Comparison of ENCODE assay signal across 9 mouse cellular contexts in the genomic region with DNA sequence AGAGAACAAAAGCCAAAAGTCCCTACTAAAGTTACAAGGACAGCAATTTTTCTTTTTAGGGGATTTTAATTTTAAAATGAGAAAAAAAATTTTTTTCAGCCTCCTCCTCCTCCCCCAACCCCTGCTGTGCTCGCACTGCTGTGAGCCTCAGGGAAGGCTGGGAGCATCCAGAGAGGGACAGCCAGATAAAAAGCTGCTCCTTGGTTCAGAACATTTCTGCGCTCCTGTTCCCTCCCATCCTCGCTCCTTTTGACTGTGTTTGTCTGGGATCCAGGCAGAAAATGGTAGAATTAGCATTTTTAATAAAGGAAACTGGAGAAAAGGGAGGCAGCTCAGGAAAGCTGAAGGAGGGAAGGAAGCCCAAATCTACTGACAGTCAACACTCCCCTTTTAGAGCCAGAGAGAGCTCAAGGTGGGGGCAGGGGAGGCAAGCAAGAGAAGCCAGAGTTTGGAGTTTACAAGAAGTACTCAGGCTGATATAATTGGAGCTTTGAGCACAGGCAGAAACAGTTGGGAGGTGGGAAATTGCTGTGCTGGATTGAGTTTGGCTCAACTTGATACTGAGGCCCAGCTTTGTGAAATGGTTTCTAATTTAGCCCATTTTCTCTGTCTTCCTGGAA.
DNase-seq lines count a peak whose midpoint lies in the region; ATAC-seq lines count a peak whose summit lies in the region.
"Had no signal": no experiment of that assay in that cellular context is flagged by ENCODE, and none has a peak within 500 bp of the region (broad histone marks: within the 10 kb centered on the region; RNA-seq: fewer than 3 reads in every experiment).

No protein-coding gene starts in this region.

- ATAC-seq in forebrain, embryonic 15.5 days (replicated peaks) = peak; percentile 92
- ATAC-seq in midbrain, embryonic 14.5 days (ENCODE audit: low FRiP score, low TSS enrichment) = 0 out of 2 replicates have a peak, but pooled peaks have one; percentile 43
- ATAC-seq in activated CD4-positive, CD25-positive, alpha-beta regulatory T cell, adult 4 months = no peak
- ATAC-seq in granulocyte monocyte progenitor cell, adult 5-6 weeks (replicated peaks; ENCODE audit: poor library complexity, severe bottlenecking) = no peak

- 5% methylated on average over 3 of the region's 3 CpGs for WGBS in forebrain, embryonic 15.5 days
- WGBS in midbrain, embryonic 14.5 days = 7% methylated on average over 3 of the region's 3 CpGs

- H3K4me2 ChIP-seq in forebrain, embryonic 15.5 days (replicated peaks) = 0 out of 2 replicates have a peak overlapping the region, but pooled peaks have one; percentile 3
- no peak overlapping the region for H3K4me2 ChIP-seq in midbrain, embryonic 14.5 days (ENCODE audit: low read length)

- no peak overlapping the region for H3K4me3 ChIP-seq in forebrain, embryonic 15.5 days
- no peak overlapping the region for H3K4me3 ChIP-seq in midbrain, embryonic 14.5 days (replicated peaks; ENCODE audit: low read depth, low read length)

- peak; percentile 17 for DNase-seq in embryo, embryonic 10 days (ENCODE audit: low spot score)
- peak; percentile 69 to 76 for DNase-seq in layer of hippocampus, adult 8-10 months (ENCODE audit: low spot score in 2 of 2)
- DNase-seq in midbrain, embryonic 14.5 days = peak; percentile 37
- DNase-seq in lung, postnatal 25 days (ENCODE audit: low spot score) = no peak
- no peak for DNase-seq in kidney, adult 9 months

- peak overlapping the region; percentile 87 for H3K27ac ChIP-seq in forebrain, embryonic 15.5 days (replicated peaks)
- peak overlapping the region; percentile 52 for H3K27ac ChIP-seq in midbrain, embryonic 14.5 days (replicated peaks; ENCODE audit: low read depth, low read length)
- H3K27ac ChIP-seq: kidney, postnatal 0 days had no signal

- H3K36me3 ChIP-seq in forebrain, embryonic 15.5 days = 0 out of 2 replicates have a peak, but pooled peaks cover 2% of the 10 kb centered on the region
- H3K36me3 ChIP-seq in midbrain, embryonic 14.5 days (ENCODE audit: control insufficient read depth, insufficient read depth, low read length) = no peaks in the 10 kb centered on the region

- 0 out of 2 replicates have a peak overlapping the region, but pooled peaks have one; percentile 14 for H3K9ac ChIP-seq in forebrain, embryonic 15.5 days (replicated peaks)
- no peak overlapping the region for H3K9ac ChIP-seq in midbrain, embryonic 14.5 days (replicated peaks; ENCODE audit: low read length)

- H3K4me1 ChIP-seq in forebrain, embryonic 15.5 days = peaks cover 27% of the 10 kb centered on the region
- H3K4me1 ChIP-seq in midbrain, embryonic 14.5 days (ENCODE audit: control insufficient read depth, insufficient read depth, low read length) = peaks cover 37% of the 10 kb centered on the region

- H3K27me3 ChIP-seq in forebrain, embryonic 15.5 days = no peaks in the 10 kb centered on the region
- no peaks in the 10 kb centered on the region for H3K27me3 ChIP-seq in midbrain, embryonic 14.5 days (ENCODE audit: control insufficient read depth, insufficient read depth, low read length)

- H3K9me3 ChIP-seq in forebrain, embryonic 15.5 days = no peaks in the 10 kb centered on the region
- no peaks in the 10 kb centered on the region for H3K9me3 ChIP-seq in midbrain, embryonic 14.5 days (ENCODE audit: control insufficient read depth, low read length)

Comparison
In these comparisons a context has a peak if more than half of its experiments do, and no peak if none do; other contexts are left out.
1. DNase-seq: peak in embryo, embryonic 10 days (single experiment), layer of hippocampus, adult 8-10 months (2 of 2) and midbrain, embryonic 14.5 days (single experiment); none in lung, postnatal 25 days (single experiment) and kidney, adult 9 months (single experiment).
2. ATAC-seq: peak in forebrain, embryonic 15.5 days (single experiment) and midbrain, embryonic 14.5 days (single experiment); none in activated CD4-positive, CD25-positive, alpha-beta regulatory T cell, adult 4 months (single experiment) and granulocyte monocyte progenitor cell, adult 5-6 weeks (single experiment).